ENCODE assay signal across 22 mouse cellular contexts in genomic region chr13:116036166-116036565, GRCm38 (mm10).
"Had no signal": no experiment of that assay in that cellular context is flagged by ENCODE, and none has a peak within 500 bp of the region (broad histone marks: within the 10 kb centered on the region; RNA-seq: fewer than 3 reads in every experiment).

No protein-coding gene starts in this region.

- H3K9me3 ChIP-seq: lung, embryonic 15.5 days; megakaryocyte, embryonic 14.5 days; midbrain, embryonic 10.5 days; midbrain, embryonic 12.5 days; neural tube, embryonic 13.5 days; neural tube, embryonic 15.5 days; stomach, embryonic 15.5 days had no signal

- H3K4me1 ChIP-seq: lung, embryonic 15.5 days; megakaryocyte, embryonic 14.5 days; midbrain, embryonic 10.5 days; midbrain, embryonic 12.5 days; neural tube, embryonic 13.5 days; neural tube, embryonic 15.5 days; stomach, embryonic 15.5 days had no signal

- H3K4me2 ChIP-seq: lung, embryonic 15.5 days; midbrain, embryonic 12.5 days; neural tube, embryonic 13.5 days; neural tube, embryonic 15.5 days; stomach, embryonic 15.5 days had no signal

- H3K27me3 ChIP-seq: lung, embryonic 15.5 days; megakaryocyte, embryonic 14.5 days; midbrain, embryonic 12.5 days; neural tube, embryonic 13.5 days; neural tube, embryonic 15.5 days; stomach, embryonic 15.5 days had no signal

- H3K4me3 ChIP-seq: lung, embryonic 15.5 days; megakaryocyte, embryonic 14.5 days; midbrain, embryonic 10.5 days; midbrain, embryonic 12.5 days; myocyte; neural tube, embryonic 13.5 days; neural tube, embryonic 15.5 days; stomach, embryonic 15.5 days had no signal

- H3K9ac ChIP-seq: liver, postnatal 0 days; lung, embryonic 15.5 days; midbrain, embryonic 12.5 days; neural tube, embryonic 13.5 days; neural tube, embryonic 15.5 days; stomach, embryonic 15.5 days had no signal

- DNase-seq: liver, postnatal 0 days; lung, adult 2 months; lung, postnatal 14 days; lung, postnatal 36 days; midbrain, embryonic 14.5 days; retina, postnatal 1 day; right cerebral cortex, postnatal 14 days; thymus, adult 2 months; thymus, postnatal 25 days; thymus, postnatal 4 days had no signal

- H3K27ac ChIP-seq: lung, embryonic 15.5 days; macrophage; midbrain, embryonic 10.5 days; midbrain, embryonic 12.5 days; neural tube, embryonic 13.5 days; neural tube, embryonic 15.5 days; stomach, embryonic 15.5 days; stomach, postnatal 0 days had no signal

- ATAC-seq: liver, postnatal 0 days; lung, postnatal 0 days; midbrain, embryonic 16.5 days had no signal

- H3K36me3 ChIP-seq: lung, embryonic 15.5 days; midbrain, embryonic 10.5 days; midbrain, embryonic 12.5 days; neural tube, embryonic 13.5 days; neural tube, embryonic 15.5 days; stomach, embryonic 15.5 days had no signal
